28 mouse cellular contexts compared by ENCODE assay signal in the genomic region with DNA sequence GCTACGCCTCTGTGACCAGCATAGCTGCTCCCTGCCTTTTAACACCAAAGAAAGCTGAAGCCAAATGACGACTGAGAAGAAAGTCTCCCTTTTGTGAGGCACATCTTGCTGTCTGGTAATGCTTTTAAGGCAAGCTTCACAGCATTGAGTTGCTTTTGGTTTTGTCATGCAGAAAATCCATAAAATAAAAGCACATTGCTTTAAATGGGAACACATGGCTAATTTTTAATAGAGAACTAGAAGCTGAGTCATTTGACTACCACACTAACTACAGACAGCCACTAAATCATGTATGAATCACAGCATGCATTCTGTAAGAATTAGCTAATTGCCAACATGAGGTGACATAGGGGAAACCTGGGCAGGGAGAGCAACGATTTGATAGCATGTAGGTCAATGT.
"Had no signal": no experiment of that assay in that cellular context is flagged by ENCODE, and none has a peak within 500 bp of the region (broad histone marks: within the 10 kb centered on the region; RNA-seq: fewer than 3 reads in every experiment).

No protein-coding gene starts in this region.

- DNase-seq: gastrocnemius, postnatal 14 days; gastrocnemius, postnatal 36 days; heart, adult 11 months; heart, adult 2 months; heart, postnatal 10 days; heart, postnatal 4 days; kidney, adult 18-20 months; kidney, postnatal 10 days; kidney, postnatal 25 days; kidney, postnatal 4 days; liver; liver, embryonic 13.5 days; liver, postnatal 0 days had no signal

- ATAC-seq: hindbrain, embryonic 16.5 days; inflammation-experienced regulatory T-cells, adult 6 months; intestine, embryonic 15.5 days; intestine, postnatal 0 days; liver, postnatal 0 days had no signal

- H3K9me3 ChIP-seq: heart, embryonic 10.5 days; heart, embryonic 12.5 days; hindbrain, embryonic 10.5 days; hindbrain, embryonic 12.5 days; intestine, embryonic 15.5 days; limb, embryonic 10.5 days; limb, embryonic 12.5 days; liver, embryonic 15.5 days had no signal

- H3K27me3 ChIP-seq: heart, embryonic 12.5 days; hindbrain, embryonic 12.5 days; intestine, embryonic 15.5 days; limb, embryonic 12.5 days; liver, embryonic 13.5 days; liver, embryonic 15.5 days had no signal

- H3K4me3 ChIP-seq: heart, adult 2 months; heart, embryonic 10.5 days; heart, embryonic 12.5 days; hindbrain, embryonic 10.5 days; hindbrain, embryonic 12.5 days; intestine, embryonic 15.5 days; layer of hippocampus, adult 2 months; left cerebral cortex, adult 2 months; limb, embryonic 10.5 days; limb, embryonic 12.5 days; liver, embryonic 13.5 days; liver, embryonic 15.5 days had no signal

- H3K27ac ChIP-seq: heart, adult 2 months; heart, embryonic 10.5 days; hindbrain, embryonic 10.5 days; hindbrain, embryonic 12.5 days; hindbrain, embryonic 14.5 days; intestine, embryonic 15.5 days; layer of hippocampus, adult 2 months; left cerebral cortex, adult 2 months; limb, embryonic 10.5 days; limb, embryonic 12.5 days; liver, embryonic 13.5 days; liver, embryonic 15.5 days had no signal

- H3K9ac ChIP-seq: heart, embryonic 12.5 days; hindbrain, embryonic 12.5 days; hindbrain, embryonic 14.5 days; intestine, embryonic 15.5 days; limb, embryonic 12.5 days; liver, embryonic 13.5 days; liver, embryonic 15.5 days; liver, postnatal 0 days had no signal

- H3K4me1 ChIP-seq: heart, embryonic 10.5 days; hindbrain, embryonic 10.5 days; hindbrain, embryonic 12.5 days; intestine, embryonic 15.5 days; limb, embryonic 10.5 days; limb, embryonic 12.5 days; liver, embryonic 13.5 days; liver, embryonic 15.5 days had no signal

- H3K4me2 ChIP-seq: heart, embryonic 12.5 days; hindbrain, embryonic 12.5 days; hindbrain, embryonic 14.5 days; intestine, embryonic 15.5 days; limb, embryonic 12.5 days; liver, embryonic 11.5 days; liver, embryonic 13.5 days; liver, embryonic 15.5 days had no signal

- H3K36me3 ChIP-seq: heart, embryonic 10.5 days; heart, embryonic 12.5 days; hindbrain, embryonic 10.5 days; hindbrain, embryonic 12.5 days; intestine, embryonic 15.5 days; limb, embryonic 10.5 days; limb, embryonic 12.5 days; liver, embryonic 13.5 days; liver, embryonic 15.5 days had no signal
